Mouse (Mus musculus) B cell, adult 67 days (primary cell): ENCODE measurements around the gene Ntmt1. TPM values are rescaled to one million over a fixed set of nuclear protein-coding genes. Genes with fewer than 3 reads are reported as not detected.

Experiments
- total RNA-seq, 2 experiments: library from RNA; stranded (reverse); gene quantifications; 4 replicates each; pipeline ENCODE4 v1.2.4; 2023

Gene Ntmt1
- total RNA-seq = 10 to 100 TPM; 32.5 to 35.7 TPM

DNA sequence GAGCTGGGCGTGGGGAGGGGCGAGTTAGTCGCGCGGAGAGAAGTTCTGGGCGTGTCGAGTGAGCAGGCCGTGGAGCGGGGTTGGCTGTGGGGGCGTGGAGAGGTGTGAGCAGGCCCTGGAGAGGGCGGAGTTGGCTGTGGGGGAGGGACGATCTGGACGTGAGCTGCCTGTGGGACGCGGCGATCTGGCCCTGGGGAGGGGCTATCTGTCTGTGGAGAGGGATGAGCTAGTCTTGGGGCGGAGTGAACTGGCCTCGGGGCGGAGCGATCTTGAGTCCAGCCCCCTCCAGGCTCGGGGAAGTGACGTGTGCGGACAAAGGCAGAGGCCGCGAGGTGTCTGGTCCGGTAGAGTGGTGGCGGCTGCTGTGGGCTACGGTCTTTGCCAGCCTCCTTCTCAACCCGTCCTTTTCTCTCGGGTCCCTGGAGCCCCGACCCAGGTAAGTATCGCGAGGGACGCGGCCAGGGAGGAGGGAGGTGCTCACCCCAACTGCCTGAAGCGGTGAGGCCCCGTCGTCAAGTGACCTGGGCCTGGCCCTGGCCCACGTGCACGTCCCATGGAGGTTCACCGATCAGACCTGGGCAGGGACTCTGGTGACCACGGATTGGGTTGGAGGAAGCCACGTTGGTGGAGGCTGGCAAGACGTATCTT lies at the start of gene Ntmt1:
Gene Ntmt1, plus strand, starts transcription at position 179 of the 648 bp plus-strand sequence.

DNA sequence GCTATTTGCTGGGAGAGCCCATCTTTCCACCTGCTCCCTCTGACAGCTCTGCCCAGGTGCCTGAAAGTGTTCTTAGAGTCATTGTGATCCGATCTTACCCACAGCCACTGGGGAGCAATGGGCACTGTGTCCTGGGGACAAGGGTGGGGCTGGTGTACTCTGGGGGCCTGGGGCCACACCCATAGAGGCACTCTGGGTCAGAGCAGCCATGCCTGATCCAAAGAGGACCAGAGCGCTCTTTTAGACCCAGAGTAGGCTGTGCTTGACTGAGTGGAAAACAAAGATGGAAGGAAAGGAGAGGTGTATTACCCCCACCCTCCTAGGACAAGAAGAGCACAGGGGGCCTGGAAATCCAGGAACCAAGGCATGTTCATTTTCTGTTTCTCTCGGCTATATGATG lies 4.0 kb upstream of the Ntmt1 start, which contains the start of gene 1700001O22Rik:
Gene 1700001O22Rik, minus strand, starts transcription at position 58 of the 400 bp plus-strand sequence.

DNA sequence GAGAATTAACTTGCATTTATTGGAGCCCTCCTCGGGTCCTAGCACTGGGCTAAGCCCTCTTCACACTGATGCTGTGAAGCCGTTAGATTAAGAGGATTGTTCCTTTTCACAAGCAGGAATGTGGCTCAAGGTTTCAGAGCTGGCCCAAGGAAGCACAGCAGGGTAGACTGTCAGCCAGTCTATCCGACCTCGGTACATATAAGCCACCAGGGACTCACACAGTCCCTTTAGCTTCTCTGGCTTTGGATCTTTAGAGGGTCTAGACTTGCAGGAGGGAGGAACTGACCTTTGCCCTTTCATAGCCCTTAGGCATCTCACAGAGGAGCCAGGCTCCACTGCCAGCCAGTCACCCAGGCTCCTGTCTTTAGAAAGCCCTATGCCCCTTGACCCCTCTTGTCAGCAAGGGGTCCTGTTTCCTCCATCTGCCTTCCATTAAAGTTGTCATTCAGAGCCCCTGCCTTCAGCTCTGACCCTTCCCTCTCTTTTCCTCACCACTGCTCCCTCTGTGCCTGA lies 22.7 kb downstream of the Ntmt1 start, which contains the start of gene Asb6:
Gene Asb6, minus strand, starts transcription at position 51 of the 513 bp plus-strand sequence.

DNA sequence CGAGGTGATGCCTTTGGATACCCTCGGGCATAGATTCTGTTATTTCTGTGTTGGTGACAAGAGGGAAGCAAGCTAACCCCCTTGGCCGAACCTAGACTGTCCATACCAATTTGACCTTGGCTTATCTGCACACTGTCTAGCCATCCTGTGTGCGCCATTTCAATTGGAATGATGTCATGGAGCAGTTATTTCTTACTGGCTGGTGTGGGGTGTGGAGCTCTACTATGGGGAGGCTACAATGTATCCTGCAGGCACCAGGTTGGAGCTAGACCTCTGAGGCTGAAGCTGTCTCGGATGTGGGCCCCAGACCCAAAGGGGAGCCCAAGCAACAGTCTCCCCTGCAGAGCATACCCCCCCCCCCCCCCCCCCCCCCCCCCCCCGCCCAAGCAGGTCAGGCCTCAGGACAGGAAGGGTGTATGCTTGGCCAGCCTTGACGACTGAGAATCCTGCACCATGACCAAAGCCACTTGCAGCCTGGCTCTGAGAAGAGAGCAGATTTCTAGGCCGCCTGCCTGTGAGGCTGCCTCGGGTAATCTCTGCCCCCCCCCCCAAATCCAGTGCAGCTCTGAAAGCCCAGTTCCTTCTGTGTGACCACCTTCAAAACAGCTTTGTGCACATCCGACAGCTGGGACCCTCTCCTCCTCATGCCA lies 26.9 kb downstream of the Ntmt1 start, which contains the start of gene Prrx2:
Gene Prrx2, plus strand, starts transcription at position 600 of the 650 bp plus-strand sequence.

Other genes starting within 250 kb of the Ntmt1 start
- 1 to 10 TPM; 1.9 to 9.0 TPM for gene Cstad, start 212.8 kb upstream of the Ntmt1 start, total RNA-seq
- gene 1700001O22Rik, start 4.2 kb upstream of the Ntmt1 start, total RNA-seq = not detected
- 10 to 100 TPM; 36.1 to 38.8 TPM for gene Asb6, start 22.5 kb downstream of the Ntmt1 start, total RNA-seq
- under 1 TPM in 1 of 2 experiments, not detected in 1; 0.44 TPM for gene Prrx2, start 27.1 kb downstream of the Ntmt1 start, total RNA-seq
- gene Ptges, start 122.0 kb downstream of the Ntmt1 start, total RNA-seq = not detected
- 10 to 100 TPM; 55.9 to 67.6 TPM for gene Tor1b, start 145.1 kb downstream of the Ntmt1 start, total RNA-seq
- 10 to 100 TPM; 45.7 to 54.5 TPM for gene Tor1a, start 160.1 kb downstream of the Ntmt1 start, total RNA-seq
- gene BC005624, start 174.4 kb downstream of the Ntmt1 start, total RNA-seq = 100 to 1,000 TPM; 113 to 118 TPM
- gene Usp20, start 174.5 kb downstream of the Ntmt1 start, total RNA-seq = 10 to 100 TPM; 20.3 to 27.3 TPM